Mouse (Mus musculus): ENCODE data around the gene Zmiz1. TPM values are rescaled to one million over a fixed set of nuclear protein-coding genes. Genes with fewer than 3 reads are reported as not detected.

The Zmiz1 gene
- polyA plus RNA-seq, 1 experiment, result 99.2 TPM

GRCm38 (mm10) chr14:25604395-25605142 lies 145.6 kb downstream of the Zmiz1 start:
- Histone ChIP-seq H3K4me3 (ENCODE audit: insufficient read depth, low read length) (no peak overlapping the region), H3K4me1 (ENCODE audit: control insufficient read depth, insufficient read depth, low read length) (peaks cover 50% of the 10 kb centered on the region), H3K27ac (ENCODE audit: insufficient read depth, low read depth, low read length) (no peak overlapping the region)
- TF ChIP-seq POLR2A (IDR thresholded peaks at IDR 0.05; ENCODE audit: borderline replicate concordance, low read depth, low read length) (no peak), CTCF (IDR thresholded peaks at IDR 0.05; ENCODE audit: low read depth, low read length) (no peak)

GRCm38 (mm10) chr14:25606372-25607140 lies 147.6 kb downstream of the Zmiz1 start:
- Histone ChIP-seq H3K4me3 (ENCODE audit: insufficient read depth, low read length) (peak overlapping the region; percentile 62), H3K4me1 (ENCODE audit: control insufficient read depth, insufficient read depth, low read length) (peaks cover 47% of the 10 kb centered on the region), H3K27ac (ENCODE audit: insufficient read depth, low read depth, low read length) (peak overlapping the region; percentile 4; the same call in 1 of the 2 replicates)
- TF ChIP-seq POLR2A (IDR thresholded peaks at IDR 0.05; ENCODE audit: borderline replicate concordance, low read depth, low read length), result no peak
- no peak for TF ChIP-seq CTCF (IDR thresholded peaks at IDR 0.05; ENCODE audit: low read depth, low read length)

GRCm38 (mm10) chr14:25607141-25607967 lies 148.4 kb downstream of the Zmiz1 start:
- H3K4me3 ChIP-seq (ENCODE audit: insufficient read depth, low read length), result peak overlapping the region; percentile 62
- peak overlapping the region; percentile 87; the same call in 1 of the 2 replicates for H3K27ac ChIP-seq (ENCODE audit: insufficient read depth, low read depth, low read length)
- peaks cover 44% of the 10 kb centered on the region for H3K4me1 ChIP-seq (ENCODE audit: control insufficient read depth, insufficient read depth, low read length)
- TF ChIP-seq POLR2A (IDR thresholded peaks at IDR 0.05; ENCODE audit: borderline replicate concordance, low read depth, low read length) (no peak), CTCF (IDR thresholded peaks at IDR 0.05; ENCODE audit: low read depth, low read length) (no peak)

- Histone ChIP-seq H3K4me1 (ENCODE audit: control insufficient read depth, insufficient read depth, low read length) (peaks cover 48% of the 10 kb centered on the region), H3K27ac (ENCODE audit: insufficient read depth, low read depth, low read length) (peak overlapping the region; percentile 87), H3K4me3 (ENCODE audit: insufficient read depth, low read length) (peak overlapping the region; percentile 62)
- TF ChIP-seq POLR2A (IDR thresholded peaks at IDR 0.05; ENCODE audit: borderline replicate concordance, low read depth, low read length) (no peak), CTCF (IDR thresholded peaks at IDR 0.05; ENCODE audit: low read depth, low read length) (no peak)
These were observed 149.0 kb downstream of the Zmiz1 start for GRCm38 (mm10) chr14:25607968-25608491.

- TF ChIP-seq CTCF (IDR thresholded peaks at IDR 0.05; ENCODE audit: low read depth, low read length) (no peak), POLR2A (IDR thresholded peaks at IDR 0.05; ENCODE audit: borderline replicate concordance, low read depth, low read length) (no peak)
- H3K27ac ChIP-seq (ENCODE audit: insufficient read depth, low read depth, low read length), result peak overlapping the region; percentile 87
- peaks cover 49% of the 10 kb centered on the region for H3K4me1 ChIP-seq (ENCODE audit: control insufficient read depth, insufficient read depth, low read length)
- peak overlapping the region; percentile 62 for H3K4me3 ChIP-seq (ENCODE audit: insufficient read depth, low read length)
These were observed 149.6 kb downstream of the Zmiz1 start for GRCm38 (mm10) chr14:25608618-25609017.

- peak overlapping the region; percentile 29 for H3K4me3 ChIP-seq (ENCODE audit: insufficient read depth, low read length)
- H3K27ac ChIP-seq (ENCODE audit: insufficient read depth, low read depth, low read length), result peak overlapping the region; percentile 78
- TF ChIP-seq POLR2A (IDR thresholded peaks at IDR 0.05; ENCODE audit: borderline replicate concordance, low read depth, low read length), result no peak
- no peak for TF ChIP-seq CTCF (IDR thresholded peaks at IDR 0.05; ENCODE audit: low read depth, low read length)
- peaks cover 57% of the 10 kb centered on the region for H3K4me1 ChIP-seq (ENCODE audit: control insufficient read depth, insufficient read depth, low read length)
These were observed 150.4 kb downstream of the Zmiz1 start for GRCm38 (mm10) chr14:25609355-25609754.

GRCm38 (mm10) chr14:25610396-25611158 lies 151.6 kb downstream of the Zmiz1 start:
- Histone ChIP-seq H3K4me3 (ENCODE audit: insufficient read depth, low read length) (no peak overlapping the region), H3K4me1 (ENCODE audit: control insufficient read depth, insufficient read depth, low read length) (peaks cover 67% of the 10 kb centered on the region), H3K27ac (ENCODE audit: insufficient read depth, low read depth, low read length) (no peak overlapping the region)
- no peak for TF ChIP-seq POLR2A (IDR thresholded peaks at IDR 0.05; ENCODE audit: borderline replicate concordance, low read depth, low read length)

- Histone ChIP-seq H3K4me3 (ENCODE audit: insufficient read depth, low read length) (no peak overlapping the region), H3K4me1 (ENCODE audit: control insufficient read depth, insufficient read depth, low read length) (peaks cover 70% of the 10 kb centered on the region), H3K27ac (ENCODE audit: insufficient read depth, low read depth, low read length) (no peak overlapping the region)
- no peak for TF ChIP-seq POLR2A (IDR thresholded peaks at IDR 0.05; ENCODE audit: borderline replicate concordance, low read depth, low read length)
- no peak for TF ChIP-seq CTCF (IDR thresholded peaks at IDR 0.05; ENCODE audit: low read depth, low read length)
These were observed 152.2 kb downstream of the Zmiz1 start for GRCm38 (mm10) chr14:25611159-25611697.

All from bone marrow macrophage, adult 2 months (primary cell).